9 mouse cellular contexts compared by ENCODE assay signal in the genomic region with DNA sequence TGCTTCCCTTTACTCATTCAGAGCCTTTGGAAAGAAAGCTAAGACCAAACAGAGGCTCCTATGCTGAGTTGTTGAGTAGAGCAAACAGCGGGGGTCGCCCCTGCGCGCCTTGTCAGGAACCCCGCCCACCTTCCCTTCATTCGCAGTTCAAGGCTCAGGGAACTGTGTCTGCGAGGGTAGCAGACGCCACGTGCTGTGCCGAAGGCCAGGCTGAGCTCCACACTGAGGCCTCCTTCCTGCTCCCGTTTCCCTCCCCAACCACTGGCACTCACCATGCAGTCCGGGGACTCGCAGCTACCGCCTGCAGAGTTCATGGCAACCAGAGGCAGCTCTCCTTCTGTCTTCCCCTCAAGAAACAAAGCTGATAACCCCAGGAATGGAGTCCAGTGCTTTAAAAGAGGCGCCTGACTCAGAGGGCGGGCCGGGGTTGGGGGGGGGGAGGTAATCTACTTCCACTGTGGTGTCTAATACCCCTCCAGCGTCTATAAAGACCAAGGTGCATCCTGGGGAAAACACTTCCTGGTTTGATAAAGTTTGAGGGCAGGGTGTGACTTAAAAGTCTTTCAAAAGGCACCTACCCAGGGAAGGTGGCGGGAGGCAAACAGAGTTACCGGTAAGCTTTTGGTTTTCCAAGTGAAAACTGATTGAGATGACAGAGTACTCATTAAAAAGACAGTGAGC. TPM values are rescaled to one million over a fixed set of nuclear protein-coding genes. Genes with fewer than 3 reads are reported as not detected.
A peak's percentile ranks its signal among the peaks of the same experiment; 100 is the strongest.
DNase-seq lines count a peak whose midpoint lies in the region; ATAC-seq lines count a peak whose summit lies in the region.
"Had no signal": no experiment of that assay in that cellular context is flagged by ENCODE, and none has a peak within 500 bp of the region (broad histone marks: within the 10 kb centered on the region; RNA-seq: fewer than 3 reads in every experiment).

A gene (minus strand): TSS at position 324 of the 681 bp plus-strand sequence.

- no peak for DNase-seq in heart, postnatal 36 days
- peak; percentile 49 for DNase-seq in embryonic facial prominence, embryonic 14.5 days (ENCODE audit: low spot score)
- no peak for DNase-seq in left cerebral cortex, postnatal 25 days (ENCODE audit: low spot score in 2 of 2)
- no peak for DNase-seq in frontal cortex, postnatal 10 days (ENCODE audit: low spot score in 2 of 2)
- DNase-seq in natural killer cell, adult 2 months (ENCODE audit: low spot score in 2 of 2), result no peak

- peak within 1 kb of the TSS in 1 of 2 experiments; percentile 11; a peak in 2 of 4 replicates for H3K4me3 ChIP-seq in heart, embryonic 14.5 days (ENCODE audit: control insufficient read depth in 1 of 2, insufficient read depth in 1 of 2, low read depth in 1 of 2, low read length in 2 of 2)
- H3K4me3 ChIP-seq in embryonic facial prominence, embryonic 14.5 days (ENCODE audit: low read depth, low read length), result no peak within 1 kb of the TSS
- H3K4me3 ChIP-seq in limb, embryonic 13.5 days, result 0 out of 2 replicates have a peak within 1 kb of the TSS, but pooled peaks have one; percentile 2
- H3K4me3 ChIP-seq in neural tube, embryonic 14.5 days (ENCODE audit: low read depth, low read length), result no peak within 1 kb of the TSS

- H3K4me2 ChIP-seq in heart, embryonic 14.5 days (ENCODE audit: low read length), result peak within 1 kb of the TSS; percentile 51
- H3K4me2 ChIP-seq in embryonic facial prominence, embryonic 14.5 days (ENCODE audit: low read depth, low read length), result peak within 1 kb of the TSS; percentile 39
- peak within 1 kb of the TSS; percentile 41 for H3K4me2 ChIP-seq in limb, embryonic 13.5 days (replicated peaks)
- H3K4me2 ChIP-seq in neural tube, embryonic 14.5 days (ENCODE audit: low read depth, low read length), result peak within 1 kb of the TSS; percentile 23; the same call in 1 of the 2 replicates

- intact Hi-C loops in heart, postnatal 36 days (cut with DNase I), result no loop called here
- intact Hi-C loops in left cerebral cortex, postnatal 25 days (cut with DNase I), result no loop called here

- no peaks in the 10 kb centered on the region for H3K9me3 ChIP-seq in heart, embryonic 14.5 days (ENCODE audit: control insufficient read depth, low read length)
- no peaks in the 10 kb centered on the region for H3K9me3 ChIP-seq in embryonic facial prominence, embryonic 14.5 days (ENCODE audit: control insufficient read depth, low read length)
- H3K9me3 ChIP-seq in limb, embryonic 13.5 days, result no peaks in the 10 kb centered on the region
- H3K9me3 ChIP-seq in neural tube, embryonic 14.5 days (ENCODE audit: control insufficient read depth, low read length), result no peaks in the 10 kb centered on the region

- H3K36me3 ChIP-seq in heart, embryonic 14.5 days (ENCODE audit: control insufficient read depth, insufficient read depth, low read length), result no peaks in the 10 kb centered on the region
- H3K36me3 ChIP-seq in embryonic facial prominence, embryonic 14.5 days (ENCODE audit: control insufficient read depth, insufficient read depth, low read length), result no peaks in the 10 kb centered on the region
- H3K36me3 ChIP-seq in limb, embryonic 13.5 days, result no peaks in the 10 kb centered on the region
- no peaks in the 10 kb centered on the region for H3K36me3 ChIP-seq in neural tube, embryonic 14.5 days (ENCODE audit: control insufficient read depth, insufficient read depth, low read length)

- H3K27me3 ChIP-seq in heart, embryonic 14.5 days (ENCODE audit: control insufficient read depth, insufficient read depth, low read length), result no peaks in the 10 kb centered on the region
- no peaks in the 10 kb centered on the region for H3K27me3 ChIP-seq in embryonic facial prominence, embryonic 14.5 days (replicated peaks; ENCODE audit: control insufficient read depth, insufficient read depth, low read length)
- no peaks in the 10 kb centered on the region for H3K27me3 ChIP-seq in limb, embryonic 13.5 days
- H3K27me3 ChIP-seq in neural tube, embryonic 14.5 days (ENCODE audit: control insufficient read depth, insufficient read depth, low read length), result no peaks in the 10 kb centered on the region
- H3K27me3 ChIP-seq: CH12.LX had no signal

- ATAC-seq in heart, embryonic 14.5 days (ENCODE audit: insufficient number of reproducible peaks, insufficient read depth, low FRiP score, low read depth), result no peak
- ATAC-seq in embryonic facial prominence, embryonic 14.5 days (ENCODE audit: low read depth), result peak; percentile 51
- ATAC-seq in limb, embryonic 13.5 days (ENCODE audit: low FRiP score, low read depth), result peak; percentile 22; the same call in 1 of the 2 replicates
- ATAC-seq in neural tube, embryonic 14.5 days (ENCODE audit: low read depth), result no peak; the same call in 1 of the 2 replicates

- no peak within 1 kb of the TSS for H3K27ac ChIP-seq in heart, embryonic 14.5 days (replicated peaks in 1 of 2; ENCODE audit: control insufficient read depth in 1 of 2, insufficient read depth in 1 of 2, low read depth in 2 of 2, low read length in 2 of 2)
- H3K27ac ChIP-seq in embryonic facial prominence, embryonic 14.5 days (replicated peaks; ENCODE audit: low read depth, low read length), result 0 out of 2 replicates have a peak within 1 kb of the TSS, but pooled peaks have one; percentile 33
- H3K27ac ChIP-seq in limb, embryonic 13.5 days, result no peak within 1 kb of the TSS
- H3K27ac ChIP-seq in neural tube, embryonic 14.5 days (ENCODE audit: low read depth, low read length), result no peak within 1 kb of the TSS

- peaks cover 10 to 15% of the 10 kb centered on the region in 2 experiments for H3K4me1 ChIP-seq in heart, embryonic 14.5 days (ENCODE audit: control insufficient read depth in 2 of 2, insufficient read depth in 2 of 2, low read length in 2 of 2)
- peaks cover 19% of the 10 kb centered on the region for H3K4me1 ChIP-seq in embryonic facial prominence, embryonic 14.5 days (ENCODE audit: control insufficient read depth, insufficient read depth, low read length)
- peaks cover 20% of the 10 kb centered on the region for H3K4me1 ChIP-seq in limb, embryonic 13.5 days
- H3K4me1 ChIP-seq in neural tube, embryonic 14.5 days (ENCODE audit: control insufficient read depth, insufficient read depth, low read length), result no peaks in the 10 kb centered on the region

- H3K9ac ChIP-seq in heart, embryonic 14.5 days (ENCODE audit: low read length), result peak within 1 kb of the TSS; percentile 30; the same call in 1 of the 2 replicates
- H3K9ac ChIP-seq in embryonic facial prominence, embryonic 14.5 days (ENCODE audit: low read depth, low read length), result no peak within 1 kb of the TSS
- no peak within 1 kb of the TSS for H3K9ac ChIP-seq in limb, embryonic 13.5 days
- 0 out of 2 replicates have a peak within 1 kb of the TSS, but pooled peaks have one; percentile 28 for H3K9ac ChIP-seq in neural tube, embryonic 14.5 days (replicated peaks; ENCODE audit: low read depth, low read length)

- WGBS in heart, embryonic 14.5 days, result 10% methylated on average over 20 of the region's 20 CpGs
- WGBS in embryonic facial prominence, embryonic 14.5 days, result 19% methylated on average over 15 of the region's 20 CpGs
- WGBS in limb, embryonic 13.5 days, result 14% methylated on average over 20 of the region's 20 CpGs
- 14% methylated on average over 20 of the region's 20 CpGs for WGBS in neural tube, embryonic 14.5 days

RNA-seq across cellular contexts. Expression of the gene that starts here (rescaled TPM):
- 0.28 and 0.34 TPM in 2 replicates for polyA plus RNA-seq in heart, embryonic 14.5 days (2014; fragmentation: Nextera tagmentation; extraction: Ambion mirVana)
- 1 to 10 TPM in 1 of 2 experiments, under 1 TPM in 1; 0.27 to 1.2 TPM for total RNA-seq in heart, postnatal 36 days (2021)
- 0.18 and 0.53 TPM in 2 replicates for polyA plus RNA-seq in embryonic facial prominence, embryonic 14.5 days (2014; fragmentation: Nextera tagmentation; extraction: Ambion mirVana)
- polyA plus RNA-seq in limb, embryonic 13.5 days (2015; fragmentation: Nextera tagmentation; extraction: Ambion mirVana), result 0.39 and 0.72 TPM in 2 replicates
- 0.32 and 1.1 TPM in 2 replicates for polyA plus RNA-seq in neural tube, embryonic 14.5 days (2014; fragmentation: Nextera tagmentation; extraction: Ambion mirVana)
- 1 to 10 TPM; 1.0 to 1.6 TPM for total RNA-seq in left cerebral cortex, postnatal 25 days (2021)

Comparison
In these comparisons a context has a peak if more than half of its experiments do, and no peak if none do; other contexts are left out.
1. Peak in DNase-seq, ATAC-seq, H3K27ac ChIP-seq and H3K4me2 ChIP-seq in embryonic facial prominence, embryonic 14.5 days; RNA of the gene not detected or under 1 TPM.
2. Peak in ATAC-seq, H3K4me3 ChIP-seq and H3K4me2 ChIP-seq in limb, embryonic 13.5 days; RNA of the gene not detected or under 1 TPM.
3. H3K9ac ChIP-seq: peak in heart, embryonic 14.5 days (single experiment) and neural tube, embryonic 14.5 days (single experiment); none in embryonic facial prominence, embryonic 14.5 days (single experiment) and limb, embryonic 13.5 days (single experiment).
4. Peak in every context shown above with its lines, with median percentiles within 50 percentile points of each other: H3K4me2 ChIP-seq.